Mouse (Mus musculus): ENCODE measurements around the gene Camkv. TPM values are rescaled to one million over a fixed set of nuclear protein-coding genes. Genes with fewer than 3 reads are reported as not detected.

Gene Camkv
- polyA plus RNA-seq, 1 experiment from 2014 or later, result 9.7 TPM

- H3K9me3 ChIP-seq, result no peaks in the 10 kb centered on the region
- H3K27ac ChIP-seq, result peak overlapping the region; percentile 100
- WGBS, result 10% methylated on average over 4 of the region's 4 CpGs
- H3K4me1 ChIP-seq, result peaks cover 64% of the 10 kb centered on the region
- H3K4me2 ChIP-seq, result peak overlapping the region; percentile 89
- H3K4me3 ChIP-seq, result peak overlapping the region; percentile 80
- H3K36me3 ChIP-seq, result no peaks in the 10 kb centered on the region
- peak overlapping the region; percentile 90 for H3K9ac ChIP-seq
- no peaks in the 10 kb centered on the region for H3K27me3 ChIP-seq
- ATAC-seq (ENCODE audit: insufficient number of reproducible peaks, insufficient read depth, low FRiP score, low TSS enrichment, low read depth), result peak; percentile 43; the same call in 1 of the 2 replicates
Observed at GRCm38 (mm10) chr9:107983421-107983890, 48.0 kb downstream of the Camkv start.

DNA sequence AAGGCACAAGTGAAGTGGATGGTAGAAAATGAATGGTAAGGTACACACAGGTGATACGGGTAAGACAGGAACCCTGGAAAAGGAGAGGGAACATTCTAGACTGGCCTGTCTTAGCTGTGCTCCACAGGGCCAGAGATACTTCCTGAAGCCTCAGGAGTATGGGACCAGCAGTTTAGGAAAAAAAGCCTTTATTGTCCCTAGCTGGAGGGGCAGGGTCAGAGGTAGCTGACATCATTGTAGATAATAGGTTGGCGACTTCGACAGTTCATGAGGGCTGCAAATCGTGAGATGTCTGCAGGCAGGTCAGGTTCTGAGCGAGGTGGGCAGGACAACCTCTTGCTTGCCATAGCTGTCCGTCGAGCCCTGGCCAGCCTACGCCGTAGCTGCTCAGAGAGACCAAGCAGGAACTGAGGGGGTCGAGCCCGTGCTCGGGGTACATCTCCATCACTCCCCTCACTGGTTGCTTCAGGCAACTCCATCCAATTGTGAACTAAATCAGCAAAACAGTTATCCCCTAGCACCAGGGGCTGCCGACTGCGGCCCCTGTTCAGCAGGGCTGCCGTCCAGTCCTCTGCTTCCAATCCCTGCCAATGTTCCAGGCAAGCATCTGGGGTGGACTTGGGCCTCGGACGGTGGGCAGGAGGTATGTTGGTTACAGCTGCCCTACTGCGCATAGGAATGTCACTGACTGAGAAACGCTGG, 48.7 kb downstream of the Camkv start:
- Histone ChIP-seq H3K36me3 (no peaks in the 10 kb centered on the region), H3K27ac (peak overlapping the region; percentile 100)
- ATAC-seq (ENCODE audit: insufficient number of reproducible peaks, insufficient read depth, low FRiP score, low TSS enrichment, low read depth), result no peak

GRCm38 (mm10) chr9:107984754-107985055, 49.2 kb downstream of the Camkv start:
- H3K27me3 ChIP-seq, result no peaks in the 10 kb centered on the region
- H3K4me3 ChIP-seq, result peak overlapping the region; percentile 80
- peak overlapping the region; percentile 100 for H3K27ac ChIP-seq
- no peak for ATAC-seq (ENCODE audit: insufficient number of reproducible peaks, insufficient read depth, low FRiP score, low TSS enrichment, low read depth)
- 24% methylated on average over 9 of the region's 9 CpGs for WGBS
- peaks cover 64% of the 10 kb centered on the region for H3K4me1 ChIP-seq
- no peaks in the 10 kb centered on the region for H3K9me3 ChIP-seq
- H3K9ac ChIP-seq, result peak overlapping the region; percentile 90
- H3K36me3 ChIP-seq, result no peaks in the 10 kb centered on the region
- peak overlapping the region; percentile 89 for H3K4me2 ChIP-seq

More for the DNA sequence above, 48.7 kb downstream of the Camkv start:
- H3K9me3 ChIP-seq, result no peaks in the 10 kb centered on the region
- H3K9ac ChIP-seq, result peak overlapping the region; percentile 90
- H3K4me3 ChIP-seq, result peak overlapping the region; percentile 80
- peaks cover 64% of the 10 kb centered on the region for H3K4me1 ChIP-seq
- H3K4me2 ChIP-seq, result peak overlapping the region; percentile 89
- no peaks in the 10 kb centered on the region for H3K27me3 ChIP-seq
- 26% methylated on average over 19 of the region's 19 CpGs for WGBS

- peaks cover 59% of the 10 kb centered on the region for H3K4me1 ChIP-seq
- peak within 1 kb of the TSS; percentile 80 for H3K4me3 ChIP-seq
- peak within 1 kb of the TSS; percentile 89 for H3K4me2 ChIP-seq
- under 1% methylated on average over 58 of the region's 58 CpGs for WGBS
- no peaks in the 10 kb centered on the region for H3K36me3 ChIP-seq
- ATAC-seq (ENCODE audit: insufficient number of reproducible peaks, insufficient read depth, low FRiP score, low TSS enrichment, low read depth), result peak; percentile 71
- H3K9me3 ChIP-seq, result no peaks in the 10 kb centered on the region
- peak within 1 kb of the TSS; percentile 100 for H3K27ac ChIP-seq
- peak within 1 kb of the TSS; percentile 90 for H3K9ac ChIP-seq
- H3K27me3 ChIP-seq, result no peaks in the 10 kb centered on the region
Observed at GRCm38 (mm10) chr9:107985131-107986119, 50.0 kb downstream of the Camkv start, which contains the start of gene Inka1. Gene Inka1, minus strand, starts transcription at chr9:107985879.

- H3K9me3 ChIP-seq, result no peaks in the 10 kb centered on the region
- H3K27ac ChIP-seq, result peak overlapping the region; percentile 100
- H3K27me3 ChIP-seq, result no peaks in the 10 kb centered on the region
- H3K4me1 ChIP-seq, result peaks cover 49% of the 10 kb centered on the region
- H3K36me3 ChIP-seq, result no peaks in the 10 kb centered on the region
- H3K4me3 ChIP-seq, result peak overlapping the region; percentile 80
- no peak for ATAC-seq (ENCODE audit: insufficient number of reproducible peaks, insufficient read depth, low FRiP score, low TSS enrichment, low read depth)
- peak overlapping the region; percentile 89 for H3K4me2 ChIP-seq
- peak overlapping the region; percentile 90; the same call in 1 of the 2 replicates for H3K9ac ChIP-seq
- 3% methylated on average over 18 of the region's 18 CpGs for WGBS
Observed at GRCm38 (mm10) chr9:107986376-107986775, 50.9 kb downstream of the Camkv start.

DNA sequence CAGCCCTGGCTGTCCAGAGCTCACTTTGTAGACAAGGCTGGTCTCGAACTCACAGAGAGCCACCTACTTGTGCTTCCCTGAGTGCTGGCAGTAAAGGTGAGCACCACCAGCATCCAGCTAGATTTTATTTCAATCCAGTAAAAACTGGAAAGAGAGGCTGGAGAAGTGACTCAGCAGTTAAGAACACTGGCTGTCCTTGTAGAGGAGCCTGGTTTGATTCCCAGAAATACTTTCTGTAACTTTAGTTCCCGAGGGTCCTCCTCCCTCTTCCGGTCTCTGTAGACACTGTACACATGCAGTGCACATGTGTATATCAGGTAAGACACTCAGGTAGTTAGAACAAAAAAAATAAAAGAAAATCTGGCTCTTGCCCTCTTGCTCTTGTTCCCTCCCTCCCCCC, 52.5 kb downstream of the Camkv start:
- WGBS, result 45% methylated on average over 3 of the region's 3 CpGs
- ATAC-seq (ENCODE audit: insufficient number of reproducible peaks, insufficient read depth, low FRiP score, low TSS enrichment, low read depth), result no peak
- H3K4me1 ChIP-seq, result peaks cover 42% of the 10 kb centered on the region

GRCm38 (mm10) chr9:107992197-107992596, 56.7 kb downstream of the Camkv start, which contains the start of gene Cdhr4:
Gene Cdhr4, plus strand, starts transcription at chr9:107992497.
- Histone ChIP-seq H3K27ac (peak within 1 kb of the TSS; percentile 13; the same call in 1 of the 2 replicates), H3K4me1 (peaks cover 12% of the 10 kb centered on the region)
- 31% methylated on average over 2 of the region's 2 CpGs for WGBS

More for the DNA sequence above, 52.5 kb downstream of the Camkv start:
- Histone ChIP-seq H3K4me3 (no peak overlapping the region), H3K9me3 (no peaks in the 10 kb centered on the region), H3K36me3 (no peaks in the 10 kb centered on the region), H3K27me3 (no peaks in the 10 kb centered on the region), H3K9ac (no peak overlapping the region), H3K4me2 (no peak overlapping the region), H3K27ac (peak overlapping the region; percentile 100; the same call in 1 of the 2 replicates)

GRCm38 (mm10) chr9:107993013-107993412, 57.5 kb downstream of the Camkv start:
- H3K27me3 ChIP-seq, result no peaks in the 10 kb centered on the region
- no peak for ATAC-seq (ENCODE audit: insufficient number of reproducible peaks, insufficient read depth, low FRiP score, low TSS enrichment, low read depth)
- 77% methylated on average over 11 of the region's 11 CpGs for WGBS
- no peak overlapping the region for H3K4me3 ChIP-seq
- H3K9me3 ChIP-seq, result no peaks in the 10 kb centered on the region
- 0 out of 2 replicates have a peak overlapping the region, but pooled peaks have one; percentile 36 for H3K9ac ChIP-seq
- no peak overlapping the region for H3K27ac ChIP-seq
- H3K36me3 ChIP-seq, result no peaks in the 10 kb centered on the region
- H3K4me2 ChIP-seq, result no peak overlapping the region
- H3K4me1 ChIP-seq, result peaks cover 9% of the 10 kb centered on the region

More at GRCm38 (mm10) chr9:107992197-107992596, 56.7 kb downstream of the Camkv start, which contains the start of gene Cdhr4:
- ATAC-seq (ENCODE audit: insufficient number of reproducible peaks, insufficient read depth, low FRiP score, low TSS enrichment, low read depth), result no peak
- Histone ChIP-seq H3K4me3 (no peak within 1 kb of the TSS), H3K4me2 (no peak within 1 kb of the TSS), H3K36me3 (no peaks in the 10 kb centered on the region), H3K9me3 (no peaks in the 10 kb centered on the region), H3K27me3 (no peaks in the 10 kb centered on the region), H3K9ac (0 out of 2 replicates have a peak within 1 kb of the TSS, but pooled peaks have one; percentile 36)

DNA sequence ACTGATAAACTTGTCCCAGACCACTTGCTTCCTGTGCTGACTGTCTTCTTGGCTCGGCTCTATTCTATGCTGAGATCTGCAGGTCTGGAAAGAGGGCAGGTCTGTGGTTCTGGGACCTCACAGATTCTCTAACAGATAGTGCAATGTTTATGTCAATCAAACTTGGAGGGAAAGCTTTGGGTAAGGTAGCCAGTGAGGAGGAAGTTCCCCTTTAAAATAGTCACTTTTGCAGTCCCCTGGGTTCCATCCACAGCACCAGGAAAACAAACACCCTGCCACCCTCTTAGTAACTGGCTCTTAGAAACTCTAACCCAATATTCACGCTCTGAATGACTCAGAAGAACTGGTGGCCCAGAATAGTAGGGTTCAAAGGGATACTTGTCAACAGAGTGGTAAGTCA, 59.0 kb downstream of the Camkv start:
- Histone ChIP-seq H3K27me3 (no peaks in the 10 kb centered on the region), H3K36me3 (no peaks in the 10 kb centered on the region), H3K27ac (no peak overlapping the region), H3K4me1 (peaks cover 8% of the 10 kb centered on the region), H3K9me3 (no peaks in the 10 kb centered on the region), H3K4me2 (no peak overlapping the region), H3K9ac (no peak overlapping the region), H3K4me3 (no peak overlapping the region)
- no peak for ATAC-seq (ENCODE audit: insufficient number of reproducible peaks, insufficient read depth, low FRiP score, low TSS enrichment, low read depth)
- WGBS, result 65% methylated on average over 2 of the region's 2 CpGs

DNA sequence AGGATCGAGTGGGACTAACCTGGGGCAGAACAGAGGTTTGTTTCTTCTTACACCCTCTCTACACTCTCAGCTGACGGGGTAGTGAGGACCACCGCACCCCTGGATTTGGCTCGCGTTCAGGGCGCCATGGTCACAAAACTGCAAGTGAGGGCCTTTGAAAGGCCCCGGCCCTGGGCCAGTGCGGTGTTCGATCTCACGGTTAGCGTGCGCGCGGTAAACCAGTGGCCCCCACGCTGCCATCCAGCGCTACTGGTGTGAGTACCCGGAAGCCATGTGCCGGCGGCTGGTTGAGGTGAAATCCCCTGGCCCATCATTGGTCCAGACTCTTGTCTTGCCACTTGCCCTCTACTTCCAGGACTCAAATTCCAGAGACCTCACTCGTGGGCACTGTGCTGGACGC, 60.0 kb downstream of the Camkv start:
- no peak overlapping the region for H3K4me3 ChIP-seq
- H3K9ac ChIP-seq, result no peak overlapping the region
- H3K36me3 ChIP-seq, result no peaks in the 10 kb centered on the region
- H3K9me3 ChIP-seq, result no peaks in the 10 kb centered on the region
- no peak for ATAC-seq (ENCODE audit: insufficient number of reproducible peaks, insufficient read depth, low FRiP score, low TSS enrichment, low read depth)
- no peak overlapping the region for H3K4me2 ChIP-seq
- H3K27ac ChIP-seq, result no peak overlapping the region
- no peaks in the 10 kb centered on the region for H3K27me3 ChIP-seq
- WGBS, result 93% methylated on average over 21 of the region's 21 CpGs
- H3K4me1 ChIP-seq, result peaks cover 8% of the 10 kb centered on the region

GRCm38 (mm10) chr9:107996049-107996448, 60.6 kb downstream of the Camkv start, which contains the start of gene Gm20662:
Gene Gm20662, plus strand, starts transcription at chr9:107996349.
- WGBS, result 90% methylated on average over 5 of the region's 5 CpGs
- no peaks in the 10 kb centered on the region for H3K9me3 ChIP-seq
- H3K9ac ChIP-seq, result no peak within 1 kb of the TSS
- no peaks in the 10 kb centered on the region for H3K36me3 ChIP-seq
- H3K27ac ChIP-seq, result no peak within 1 kb of the TSS
- peaks cover 8% of the 10 kb centered on the region for H3K4me1 ChIP-seq
- no peaks in the 10 kb centered on the region for H3K27me3 ChIP-seq
- H3K4me3 ChIP-seq, result no peak within 1 kb of the TSS
- H3K4me2 ChIP-seq, result no peak within 1 kb of the TSS
- no peak for ATAC-seq (ENCODE audit: insufficient number of reproducible peaks, insufficient read depth, low FRiP score, low TSS enrichment, low read depth)

All from embryonic facial prominence, embryonic 13.5 days (tissue).